Mouse (Mus musculus) urinary bladder, adult 18-20 months (tissue): ENCODE data around the gene Lpar3.

Experiments
- DNase-seq, 2 experiments: peaks; one replicate each; pipeline ENCODE4 v3.0.0; 2022; ENCODE audit warnings: low spot score in 2 of 2, mixed read lengths in 2 of 2

Gene Lpar3

GRCm38 (mm10) chr3:146260203-146260602 lies 39.4 kb downstream of the Lpar3 start:
- peak in 1 of 2 experiments; percentile 53 for DNase-seq

DNA sequence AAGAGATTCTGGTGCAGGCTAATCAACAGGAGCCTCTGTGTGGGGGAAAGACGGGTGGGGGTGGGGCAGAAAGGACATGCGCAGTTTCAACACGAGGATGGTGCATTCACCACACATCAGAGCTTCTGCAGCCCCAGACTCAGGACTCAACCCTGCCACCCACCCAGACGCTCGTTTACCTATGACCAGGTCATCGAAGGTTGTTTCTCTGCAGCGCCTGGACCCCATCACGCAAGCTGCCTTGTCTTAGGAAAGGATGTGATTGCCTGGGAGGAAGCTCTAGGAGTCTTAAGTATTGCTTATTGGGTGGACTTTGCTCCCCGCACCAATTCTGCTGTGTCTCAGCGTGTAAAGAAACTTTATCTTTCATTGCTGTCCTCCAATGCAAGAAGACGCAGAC lies 40.1 kb downstream of the Lpar3 start:
- DNase-seq = no peak

DNA sequence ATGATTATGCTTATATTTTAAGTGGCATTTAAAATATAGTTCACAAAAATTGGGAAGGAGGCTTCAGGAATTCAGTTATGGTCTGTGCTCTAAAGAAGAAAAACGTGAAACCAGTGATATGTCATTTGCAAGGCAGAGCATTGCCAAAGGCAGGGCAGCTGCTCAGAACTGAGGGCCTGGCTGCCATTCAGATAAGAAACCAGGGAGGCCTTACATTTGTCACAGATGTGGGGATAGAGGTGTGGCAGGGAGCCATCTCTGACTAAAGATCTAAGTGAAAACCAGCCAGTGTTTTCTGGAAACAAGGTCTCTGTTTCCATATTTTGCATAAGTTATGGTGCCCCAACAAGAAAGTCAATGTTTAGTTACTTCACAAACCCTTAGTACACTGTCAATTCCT lies 41.8 kb downstream of the Lpar3 start:
- no peak for DNase-seq

GRCm38 (mm10) chr3:146264146-146264545 lies 43.4 kb downstream of the Lpar3 start:
- DNase-seq = no peak

GRCm38 (mm10) chr3:146265545-146266130 lies 44.9 kb downstream of the Lpar3 start:
- no peak for DNase-seq

DNA sequence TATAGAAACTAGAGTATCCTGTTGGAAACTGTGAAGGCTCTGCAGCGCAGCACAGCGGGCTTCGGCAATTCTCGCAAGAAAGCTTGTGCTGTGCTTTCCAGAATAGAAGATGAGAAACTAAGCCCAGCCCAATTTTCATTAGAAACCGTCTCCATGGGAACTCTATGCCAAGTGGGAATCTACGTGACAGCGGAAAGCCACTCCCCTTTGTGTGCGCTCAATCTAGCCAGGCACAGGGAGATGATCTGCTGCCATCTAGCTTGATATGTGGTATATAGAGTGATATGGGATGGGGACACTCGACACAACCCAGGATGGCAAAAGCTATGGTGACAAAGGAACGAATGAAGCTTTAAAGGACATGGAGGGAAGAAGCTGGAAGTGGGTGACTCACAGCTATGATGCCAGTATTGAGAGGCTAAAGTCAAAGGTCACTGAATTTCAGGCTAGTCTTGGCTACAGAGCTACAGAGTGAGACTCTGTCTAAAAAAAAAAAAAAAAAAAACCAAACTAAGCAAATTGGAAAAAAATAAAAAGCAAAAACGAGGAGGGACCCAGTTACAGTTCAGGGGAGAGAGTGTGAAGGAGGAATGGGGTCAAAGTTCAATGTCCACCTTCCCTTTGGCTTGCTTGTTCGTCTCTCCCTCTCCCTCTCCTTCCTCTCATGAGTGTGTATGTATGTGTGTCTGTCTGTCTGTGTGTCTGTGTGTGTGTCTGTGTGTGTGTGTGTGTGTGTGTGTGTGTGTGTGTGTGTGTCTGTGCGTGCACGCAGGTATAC lies 47.5 kb downstream of the Lpar3 start:
- no peak for DNase-seq

DNA sequence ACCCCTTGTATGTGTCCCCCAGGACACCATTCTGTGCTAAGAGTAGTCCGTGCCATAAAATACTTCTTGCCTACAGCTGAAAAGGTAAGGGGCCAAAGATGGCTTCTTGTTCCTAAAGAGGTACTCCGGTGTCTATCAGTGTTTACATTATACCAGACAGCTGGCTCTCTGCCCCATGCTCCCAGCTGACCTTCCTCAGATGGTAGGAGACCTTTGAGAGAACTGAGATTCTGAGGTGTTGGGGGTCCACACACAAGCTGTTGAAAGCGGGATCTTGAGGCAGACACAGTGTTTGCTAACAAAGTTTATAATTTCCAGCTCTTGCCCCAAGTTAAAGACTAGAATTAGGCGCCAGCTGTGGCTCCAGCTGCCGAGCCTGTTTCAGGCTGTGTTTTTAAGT lies 53.7 kb downstream of the Lpar3 start:
- DNase-seq = no peak

DNA sequence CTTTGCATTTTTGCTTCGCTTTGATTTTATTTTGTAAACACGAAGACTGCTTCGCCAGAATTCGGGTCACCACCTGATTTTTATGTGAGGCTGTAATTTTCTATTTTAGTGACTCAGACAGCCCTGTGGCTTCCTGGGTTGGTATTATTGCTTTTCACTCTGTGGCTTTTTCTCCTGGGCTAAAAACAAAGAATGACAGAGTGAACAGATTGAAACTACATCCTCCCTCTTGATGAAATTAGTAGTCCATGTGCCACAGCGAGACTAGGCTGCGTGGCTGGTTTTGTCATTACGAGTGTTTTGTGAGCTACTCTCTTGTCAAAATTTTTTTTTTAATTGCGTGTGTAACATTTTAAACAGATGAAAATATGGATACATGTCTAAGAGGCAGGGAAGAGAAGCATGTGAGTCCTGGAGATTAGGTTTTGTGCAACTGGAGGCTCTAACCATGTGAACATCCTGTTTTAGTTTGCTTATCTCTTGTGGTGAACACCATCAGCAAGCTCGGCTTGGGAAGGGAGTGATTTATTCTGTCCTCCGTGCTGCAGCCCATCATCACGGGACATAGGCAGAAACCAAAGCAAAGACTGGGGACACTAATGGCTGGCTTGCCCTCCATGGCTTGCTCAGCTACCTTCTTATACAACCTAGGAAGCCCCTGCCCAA lies 54.7 kb downstream of the Lpar3 start:
- no peak for DNase-seq

- DNase-seq = no peak
Measured at GRCm38 (mm10) chr3:146276026-146276409, 55.3 kb downstream of the Lpar3 start.

DNA sequence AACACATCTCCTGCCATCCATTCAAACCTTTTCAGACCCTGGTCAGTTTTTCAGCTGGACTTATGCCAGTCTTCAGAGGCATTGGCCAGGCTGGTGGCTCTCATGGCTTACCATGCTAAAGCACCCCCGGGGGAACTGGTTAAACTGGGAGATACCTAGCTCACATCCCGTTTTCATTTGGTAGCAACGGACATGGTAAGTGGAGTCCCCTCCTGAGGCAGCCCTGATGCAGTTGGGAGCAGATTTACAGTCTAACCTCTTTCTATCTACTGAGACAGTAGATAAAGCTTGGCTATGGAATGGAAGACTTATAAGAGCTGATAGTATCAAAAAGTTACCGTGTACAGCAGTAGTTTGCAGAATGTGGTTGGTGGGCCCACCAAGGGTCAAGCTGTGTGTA lies 56.2 kb downstream of the Lpar3 start:
- DNase-seq = no peak

DNA sequence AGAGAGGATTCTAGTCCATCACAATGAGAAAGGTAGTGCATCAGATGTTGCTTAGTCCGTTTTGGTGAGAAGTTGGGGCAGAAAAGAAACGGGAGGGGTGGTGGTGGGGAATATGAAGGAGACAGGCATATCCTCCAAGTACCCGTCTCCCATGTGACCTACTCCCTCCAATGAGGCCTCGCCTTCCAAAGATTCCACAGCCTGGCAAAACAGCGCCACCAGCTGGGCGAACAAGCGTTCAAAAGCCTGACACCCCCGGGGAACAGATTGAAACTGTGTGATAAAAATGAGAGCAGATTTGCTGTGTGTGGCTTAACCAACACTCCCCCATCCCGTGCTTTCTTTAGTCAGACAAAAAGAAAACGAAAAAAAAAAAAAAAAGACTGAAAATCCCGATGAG lies 56.7 kb downstream of the Lpar3 start:
- peak; percentile 50 to 59 for DNase-seq

DNA sequence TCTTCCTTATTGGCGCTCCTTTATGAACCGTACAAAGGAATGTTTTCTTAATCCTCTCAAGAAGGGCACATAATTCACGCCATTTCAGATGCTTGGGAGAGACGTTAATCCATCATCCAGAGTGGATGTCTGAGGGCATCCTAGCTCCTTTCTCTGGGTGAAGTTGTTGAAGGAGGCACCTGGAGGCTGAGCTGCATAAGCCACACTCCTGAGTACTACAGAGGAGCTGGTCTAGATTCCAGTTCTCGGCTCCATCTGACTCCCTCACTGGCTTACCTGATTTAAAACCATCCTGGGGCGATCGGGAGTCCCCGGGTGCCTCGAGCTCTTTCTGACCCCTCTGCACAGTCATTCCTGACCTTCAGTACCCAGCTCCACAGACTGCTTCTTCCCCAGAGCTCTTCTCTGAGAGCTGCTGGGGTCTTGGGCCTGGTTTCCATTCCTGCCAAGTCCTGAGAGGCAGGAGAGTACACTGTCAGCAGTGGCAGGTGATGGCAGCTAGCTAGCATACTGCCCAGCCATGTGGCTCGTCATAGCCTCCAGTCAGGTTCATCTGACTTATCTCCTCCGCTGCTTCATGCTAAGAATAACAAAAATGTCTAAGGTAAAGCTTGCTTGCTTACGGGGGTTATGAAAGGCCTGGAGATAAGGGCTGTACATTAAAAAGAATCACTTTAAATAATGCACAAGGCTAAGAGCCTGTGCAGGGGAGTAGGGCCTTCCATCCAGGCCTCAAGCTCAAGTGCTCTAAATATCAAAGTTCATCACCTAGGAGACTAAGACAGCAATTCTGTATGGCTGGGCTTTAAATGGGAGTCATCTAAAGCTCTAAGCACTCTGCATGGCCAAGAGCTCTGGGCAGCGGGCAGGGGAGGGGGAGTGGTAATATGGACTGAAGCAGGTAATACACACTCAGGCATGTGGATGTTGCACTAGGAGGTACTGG lies 57.7 kb downstream of the Lpar3 start:
- DNase-seq = no peak

GRCm38 (mm10) chr3:146283732-146284361 lies 63.1 kb downstream of the Lpar3 start:
- DNase-seq = no peak

DNA sequence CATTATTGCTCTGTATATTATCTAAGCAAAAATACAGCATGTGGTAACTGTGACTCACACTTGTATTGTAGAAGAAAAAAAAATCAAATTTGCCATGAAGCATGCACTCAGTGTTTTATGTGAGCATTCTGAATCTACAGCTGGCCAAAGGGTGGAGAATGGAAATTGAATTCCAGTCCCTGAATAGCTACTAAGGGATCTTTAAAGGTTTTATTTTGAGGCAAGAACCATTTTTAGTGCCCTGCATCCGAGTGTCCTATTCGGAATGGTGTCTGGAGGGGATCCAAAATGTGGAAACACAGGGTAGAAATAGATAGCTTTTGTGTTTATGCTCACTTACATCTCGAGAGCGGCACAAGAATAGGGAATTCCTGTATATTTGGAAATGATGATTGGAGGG lies 65.4 kb downstream of the Lpar3 start:
- DNase-seq = no peak

- DNase-seq = no peak
Measured at GRCm38 (mm10) chr3:146291928-146292327, 71.2 kb downstream of the Lpar3 start.

- DNase-seq = no peak
Measured at GRCm38 (mm10) chr3:146292515-146292914, 71.8 kb downstream of the Lpar3 start.

DNA sequence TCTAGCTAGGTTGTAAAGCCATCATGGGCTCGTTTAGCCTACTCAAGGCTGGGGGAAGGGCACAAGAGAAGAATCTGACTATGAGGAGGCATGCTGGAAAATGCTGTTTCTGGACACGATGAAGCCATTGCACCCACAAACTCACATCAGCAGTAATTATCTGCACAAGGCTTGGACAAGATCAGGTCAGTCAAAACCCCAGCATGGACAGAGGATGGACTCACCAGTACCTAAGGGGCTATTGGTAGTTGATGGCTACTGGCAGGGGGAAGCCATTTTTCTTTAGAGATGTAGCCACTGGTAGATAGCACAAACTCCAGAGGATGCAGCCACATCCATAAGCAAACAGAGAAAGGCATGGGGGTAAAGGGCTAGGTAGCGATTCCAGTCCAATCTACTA lies 81.7 kb downstream of the Lpar3 start:
- DNase-seq = no peak

GRCm38 (mm10) chr3:146303194-146303593 lies 82.4 kb downstream of the Lpar3 start:
- no peak for DNase-seq

DNA sequence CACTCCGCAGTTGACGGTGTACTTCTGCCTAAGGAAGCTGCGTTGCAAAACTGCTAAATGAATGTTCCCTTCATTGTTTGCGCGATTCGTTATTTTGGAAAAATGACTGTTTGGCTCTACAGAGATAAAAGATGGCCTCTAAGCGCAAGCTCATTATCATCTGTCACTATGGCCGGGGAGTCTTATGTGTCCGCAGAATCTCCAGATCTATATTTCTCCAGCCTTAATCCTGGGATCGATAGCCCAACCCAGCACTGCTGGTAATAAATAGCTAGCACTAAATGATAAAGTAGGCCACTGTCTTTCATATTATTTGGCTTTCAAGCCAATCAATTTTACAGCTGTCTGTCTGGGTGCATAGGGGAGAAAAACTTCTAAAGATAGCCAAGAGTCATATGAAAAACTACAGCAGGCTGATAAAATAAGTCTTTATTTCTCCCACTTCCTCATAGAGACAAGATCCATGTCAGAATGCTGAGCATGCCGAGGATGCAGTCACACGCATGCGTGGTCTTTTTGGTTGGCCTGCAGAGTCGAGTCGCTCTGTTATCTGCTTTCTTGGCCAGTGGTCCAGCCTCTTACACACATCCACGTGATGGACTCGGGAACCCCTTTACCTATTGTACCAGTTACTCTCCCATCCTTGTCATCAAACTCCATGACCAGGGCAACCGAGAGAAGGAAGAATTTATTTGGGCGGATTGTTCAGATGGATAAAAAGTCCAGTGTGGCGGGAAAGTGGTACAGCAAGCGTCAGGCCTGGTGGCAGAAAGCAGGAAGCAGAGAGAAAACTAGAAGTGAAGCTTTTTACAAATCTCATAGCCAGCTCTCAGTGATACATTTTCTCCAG lies 84.0 kb downstream of the Lpar3 start:
- no peak for DNase-seq

DNA sequence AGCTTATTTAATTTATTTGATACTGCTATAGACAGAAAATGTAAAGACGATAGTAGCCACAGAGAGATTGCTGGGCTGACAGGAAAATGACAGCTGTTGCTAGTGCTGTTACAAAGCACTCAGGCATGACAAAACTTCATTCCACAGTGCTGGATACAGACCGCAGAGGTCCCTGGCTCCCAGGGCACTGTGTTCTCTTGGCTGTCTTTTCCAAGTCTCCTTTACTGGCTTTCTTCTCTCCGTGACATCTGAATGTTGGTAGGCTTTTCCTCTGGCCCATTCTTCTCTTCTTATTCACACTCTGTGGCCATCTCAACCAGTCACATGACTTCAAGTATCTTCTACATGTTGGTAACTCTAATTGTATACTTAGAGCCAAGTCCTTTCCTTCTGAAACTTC lies 86.6 kb downstream of the Lpar3 start:
- no peak for DNase-seq

DNA sequence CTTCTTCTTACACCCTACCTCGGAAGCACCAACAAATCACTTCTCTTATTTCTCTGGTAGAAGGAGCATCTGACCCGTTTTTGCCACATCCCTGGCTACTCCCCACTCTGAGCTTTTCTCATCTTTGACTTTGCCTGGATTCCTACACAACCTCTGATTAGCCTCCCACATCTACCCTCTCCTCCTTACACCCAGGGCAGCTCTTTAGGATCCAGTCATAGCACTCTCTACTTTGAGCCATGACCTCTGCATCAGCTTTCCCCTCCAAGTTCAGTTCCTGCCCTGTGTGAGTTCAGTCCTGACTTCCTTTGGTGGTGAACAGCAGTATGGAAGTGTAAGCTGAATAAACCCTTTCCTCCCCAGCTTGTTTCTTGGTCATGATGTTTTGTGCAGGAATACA lies 87.1 kb downstream of the Lpar3 start:
- DNase-seq = no peak
